In the genomic region with DNA sequence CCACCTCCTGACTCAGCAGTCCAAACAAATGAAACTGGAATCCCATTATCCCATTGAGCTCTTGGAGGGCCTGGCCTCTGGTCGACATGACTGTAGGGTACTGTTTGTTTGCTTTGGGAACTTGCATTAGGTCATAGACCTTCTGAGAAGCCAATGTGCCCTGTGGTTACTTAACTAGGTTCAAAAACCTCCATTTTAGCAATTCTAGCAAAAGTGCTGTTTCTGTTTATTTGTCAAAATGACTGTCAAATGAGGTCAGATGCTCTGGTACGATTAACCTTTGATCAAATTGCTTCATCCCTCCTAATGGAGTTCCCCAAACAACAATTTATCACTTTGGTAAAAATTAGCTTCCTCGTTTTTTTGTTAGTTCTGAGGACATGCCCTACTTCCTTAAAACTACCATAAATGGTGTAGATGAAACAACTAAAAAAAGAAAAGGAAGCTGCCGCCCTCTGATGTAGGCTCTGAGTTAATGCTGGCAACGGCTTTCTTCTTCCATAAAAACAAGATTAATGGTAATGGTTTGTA, we compare ENCODE assay signal across 8 mouse cellular contexts. TPM values are rescaled to one million over a fixed set of nuclear protein-coding genes. Genes with fewer than 3 reads are reported as not detected.
A peak's percentile ranks its signal among the peaks of the same experiment; 100 is the strongest.
DNase-seq lines count a peak whose midpoint lies in the region; ATAC-seq and TF ChIP-seq lines count a peak whose summit lies in the region.

No protein-coding gene starts in this region.

- peak overlapping the region; percentile 46; the same call in 1 of the 2 replicates for H3K9ac ChIP-seq in hindbrain, embryonic 13.5 days
- no peak overlapping the region for H3K9ac ChIP-seq in hindbrain, embryonic 16.5 days (ENCODE audit: low read depth, low read length)
- no peak overlapping the region for H3K9ac ChIP-seq in forebrain, embryonic 16.5 days (replicated peaks; ENCODE audit: low read depth, low read length)

- H3K4me3 ChIP-seq in hindbrain, embryonic 13.5 days, result no peak overlapping the region
- no peak overlapping the region for H3K4me3 ChIP-seq in hindbrain, embryonic 16.5 days (ENCODE audit: low read length)
- H3K4me3 ChIP-seq in brown adipose tissue, adult 24 weeks (ENCODE audit: insufficient read depth, low read depth, low read length), result no peak overlapping the region
- H3K4me3 ChIP-seq in small intestine, adult 2 months (ENCODE audit: low read depth, low read length), result no peak overlapping the region
- no peak overlapping the region for H3K4me3 ChIP-seq in forebrain, embryonic 16.5 days (replicated peaks; ENCODE audit: low read length)

- no peaks in the 10 kb centered on the region for H3K9me3 ChIP-seq in hindbrain, embryonic 13.5 days
- H3K9me3 ChIP-seq in hindbrain, embryonic 16.5 days (ENCODE audit: control insufficient read depth, low read length), result no peaks in the 10 kb centered on the region
- H3K9me3 ChIP-seq in forebrain, embryonic 16.5 days (ENCODE audit: control insufficient read depth, low read length), result no peaks in the 10 kb centered on the region

- H3K27me3 ChIP-seq in hindbrain, embryonic 13.5 days, result no peaks in the 10 kb centered on the region
- H3K27me3 ChIP-seq in hindbrain, embryonic 16.5 days (replicated peaks; ENCODE audit: control insufficient read depth, insufficient read depth, low read length), result no peaks in the 10 kb centered on the region
- no peaks in the 10 kb centered on the region for H3K27me3 ChIP-seq in small intestine, adult 2 months (ENCODE audit: control insufficient read depth, insufficient read depth, low read length)
- no peaks in the 10 kb centered on the region for H3K27me3 ChIP-seq in forebrain, embryonic 16.5 days (replicated peaks; ENCODE audit: control insufficient read depth, insufficient read depth, low read length)

- no peak for TF ChIP-seq POLR2A in small intestine, adult 2 months (IDR thresholded peaks at IDR 0.05; ENCODE audit: low read depth, low read length)

- ATAC-seq in hindbrain, embryonic 13.5 days (ENCODE audit: low FRiP score), result no peak
- ATAC-seq in hindbrain, embryonic 16.5 days, result no peak
- no peak for ATAC-seq in forebrain, embryonic 16.5 days

- H3K27ac ChIP-seq in hindbrain, embryonic 13.5 days, result no peak overlapping the region
- H3K27ac ChIP-seq in hindbrain, embryonic 16.5 days (ENCODE audit: low read depth, low read length), result no peak overlapping the region
- H3K27ac ChIP-seq in brown adipose tissue, adult 24 weeks (replicated peaks; ENCODE audit: low read depth, low read length), result peak overlapping the region; percentile 88
- H3K27ac ChIP-seq in small intestine, adult 2 months (ENCODE audit: insufficient read depth, low read depth, low read length), result peak overlapping the region; percentile 98
- no peak overlapping the region for H3K27ac ChIP-seq in forebrain, embryonic 16.5 days (ENCODE audit: low read length)

- TF ChIP-seq CTCF in small intestine, adult 2 months (IDR thresholded peaks at IDR 0.05; ENCODE audit: extremely low read depth, insufficient read length, insufficient replicate concordance, low read depth, low read length), result no peak

- DNase-seq in large intestine, adult 2 months (ENCODE audit: low read depth, low spot score), result peak; percentile 18
- DNase-seq in ovary, postnatal 10 days (ENCODE audit: low spot score), result no peak
- no peak for DNase-seq in left cerebral cortex, postnatal 36 days (ENCODE audit: low spot score in 2 of 2)

- H3K4me1 ChIP-seq in hindbrain, embryonic 13.5 days (replicated peaks), result peaks cover 38% of the 10 kb centered on the region
- H3K4me1 ChIP-seq in hindbrain, embryonic 16.5 days (ENCODE audit: control insufficient read depth, insufficient read depth, low read depth, low read length), result peaks cover 12% of the 10 kb centered on the region
- peaks cover 10% of the 10 kb centered on the region for H3K4me1 ChIP-seq in brown adipose tissue, adult 24 weeks (ENCODE audit: control insufficient read depth, insufficient read depth, insufficient read length, low read length)
- peaks cover 30% of the 10 kb centered on the region; the same call in 1 of the 2 replicates for H3K4me1 ChIP-seq in small intestine, adult 2 months (ENCODE audit: control insufficient read depth, insufficient read depth, insufficient read length, low read length)
- H3K4me1 ChIP-seq in forebrain, embryonic 16.5 days (replicated peaks; ENCODE audit: control insufficient read depth, insufficient read depth, low read length), result peaks cover 25% of the 10 kb centered on the region

- H3K4me2 ChIP-seq in hindbrain, embryonic 13.5 days, result no peak overlapping the region
- no peak overlapping the region for H3K4me2 ChIP-seq in hindbrain, embryonic 16.5 days (ENCODE audit: low read length)
- no peak overlapping the region for H3K4me2 ChIP-seq in forebrain, embryonic 16.5 days (ENCODE audit: low read length)

- intact Hi-C loops in left cerebral cortex, postnatal 36 days (cut with DNase I), result no loop called here

- 55% methylated on average over 5 of the region's 5 CpGs for WGBS in hindbrain, embryonic 13.5 days
- WGBS in hindbrain, embryonic 16.5 days, result 46% methylated on average over 5 of the region's 5 CpGs
- 4% methylated on average over 5 of the region's 5 CpGs for WGBS in large intestine, adult 2 months
- WGBS in small intestine, adult 2 months, result 3% methylated on average over 5 of the region's 5 CpGs
- WGBS in forebrain, embryonic 16.5 days, result 58% methylated on average over 5 of the region's 5 CpGs

- no peaks in the 10 kb centered on the region for H3K36me3 ChIP-seq in hindbrain, embryonic 13.5 days
- H3K36me3 ChIP-seq in hindbrain, embryonic 16.5 days (ENCODE audit: control insufficient read depth, insufficient read depth, low read length), result no peaks in the 10 kb centered on the region
- peaks cover 3% of the 10 kb centered on the region for H3K36me3 ChIP-seq in small intestine, adult 2 months (ENCODE audit: control insufficient read depth, insufficient read depth, low read length)
- H3K36me3 ChIP-seq in forebrain, embryonic 16.5 days (ENCODE audit: control insufficient read depth, insufficient read depth), result no peaks in the 10 kb centered on the region

RNA-seq across cellular contexts. Expression of a gene that starts 3.7 kb away (rescaled TPM):
- 503 and 518 TPM in 2 replicates for polyA plus RNA-seq in hindbrain, embryonic 13.5 days (2015; fragmentation: Nextera tagmentation; extraction: Ambion mirVana)
- 451 and 453 TPM in 2 replicates for polyA plus RNA-seq in hindbrain, embryonic 16.5 days (2015; fragmentation: Nextera tagmentation; extraction: Ambion mirVana)
- 770 and 989 TPM in 2 replicates for polyA plus RNA-seq in brown adipose tissue, adult 24 weeks (2012; ENCODE audit: insufficient read depth, insufficient read length, missing spikeins)
- 641 and 1,038 TPM in 2 replicates for polyA plus RNA-seq in large intestine, adult 2 months (2012; rRNA removed)
- polyA plus RNA-seq in small intestine, adult 2 months (2012; rRNA removed), result 1,021 and 1,249 TPM in 2 replicates
- 369 and 398 TPM in 2 replicates for polyA plus RNA-seq in forebrain, embryonic 16.5 days (2015; fragmentation: Nextera tagmentation; extraction: Ambion mirVana)
- 100 to 1,000 TPM; 105 to 110 TPM for total RNA-seq in left cerebral cortex, postnatal 36 days (2021)

RNA-seq across cellular contexts. Expression of a gene that starts 5.3 kb away (rescaled TPM):
- 125 and 141 TPM in 2 replicates for polyA plus RNA-seq in hindbrain, embryonic 13.5 days (2015; fragmentation: Nextera tagmentation; extraction: Ambion mirVana)
- polyA plus RNA-seq in hindbrain, embryonic 16.5 days (2015; fragmentation: Nextera tagmentation; extraction: Ambion mirVana), result 116 and 127 TPM in 2 replicates
- polyA plus RNA-seq in brown adipose tissue, adult 24 weeks (2012; ENCODE audit: insufficient read depth, insufficient read length, missing spikeins), result 48.4 and 52.8 TPM in 2 replicates
- 57.7 and 67.5 TPM in 2 replicates for polyA plus RNA-seq in large intestine, adult 2 months (2012; rRNA removed)
- polyA plus RNA-seq in small intestine, adult 2 months (2012; rRNA removed), result 26.6 and 66.3 TPM in 2 replicates
- 146 and 163 TPM in 2 replicates for polyA plus RNA-seq in forebrain, embryonic 16.5 days (2015; fragmentation: Nextera tagmentation; extraction: Ambion mirVana)
- total RNA-seq in left cerebral cortex, postnatal 36 days (2021), result 100 to 1,000 TPM in 1 of 2 experiments, 10 to 100 TPM in 1; 99.3 to 122 TPM

RNA-seq across cellular contexts. Expression of a gene that starts 36.4 kb away (rescaled TPM):
- 55.0 and 63.3 TPM in 2 replicates for polyA plus RNA-seq in hindbrain, embryonic 13.5 days (2015; fragmentation: Nextera tagmentation; extraction: Ambion mirVana)
- polyA plus RNA-seq in hindbrain, embryonic 16.5 days (2015; fragmentation: Nextera tagmentation; extraction: Ambion mirVana), result 51.6 and 57.2 TPM in 2 replicates
- polyA plus RNA-seq in brown adipose tissue, adult 24 weeks (2012; ENCODE audit: insufficient read depth, insufficient read length, missing spikeins), result 24.2 and 32.4 TPM in 2 replicates
- 45.9 and 48.1 TPM in 2 replicates for polyA plus RNA-seq in large intestine, adult 2 months (2012; rRNA removed)
- 19.0 and 36.7 TPM in 2 replicates for polyA plus RNA-seq in small intestine, adult 2 months (2012; rRNA removed)
- 34.3 and 37.6 TPM in 2 replicates for polyA plus RNA-seq in forebrain, embryonic 16.5 days (2015; fragmentation: Nextera tagmentation; extraction: Ambion mirVana)
- total RNA-seq in left cerebral cortex, postnatal 36 days (2021), result 10 to 100 TPM; 29.2 to 41.4 TPM

RNA-seq across cellular contexts. Expression of a gene that starts 36.4 kb away (rescaled TPM):
- 279 and 287 TPM in 2 replicates for polyA plus RNA-seq in hindbrain, embryonic 13.5 days (2015; fragmentation: Nextera tagmentation; extraction: Ambion mirVana)
- polyA plus RNA-seq in hindbrain, embryonic 16.5 days (2015; fragmentation: Nextera tagmentation; extraction: Ambion mirVana), result 278 TPM in 2 replicates
- 299 and 302 TPM in 2 replicates for polyA plus RNA-seq in brown adipose tissue, adult 24 weeks (2012; ENCODE audit: insufficient read depth, insufficient read length, missing spikeins)
- polyA plus RNA-seq in large intestine, adult 2 months (2012; rRNA removed), result 130 and 145 TPM in 2 replicates
- polyA plus RNA-seq in small intestine, adult 2 months (2012; rRNA removed), result 30.5 and 70.2 TPM in 2 replicates
- polyA plus RNA-seq in forebrain, embryonic 16.5 days (2015; fragmentation: Nextera tagmentation; extraction: Ambion mirVana), result 282 and 351 TPM in 2 replicates
- 100 to 1,000 TPM; 160 to 176 TPM for total RNA-seq in left cerebral cortex, postnatal 36 days (2021)

RNA-seq across cellular contexts. Expression of a gene that starts 45.7 kb away (rescaled TPM):
- 32.1 and 33.3 TPM in 2 replicates for polyA plus RNA-seq in hindbrain, embryonic 13.5 days (2015; fragmentation: Nextera tagmentation; extraction: Ambion mirVana)
- polyA plus RNA-seq in hindbrain, embryonic 16.5 days (2015; fragmentation: Nextera tagmentation; extraction: Ambion mirVana), result 23.3 and 26.3 TPM in 2 replicates
- 2.0 and 2.8 TPM in 2 replicates for polyA plus RNA-seq in brown adipose tissue, adult 24 weeks (2012; ENCODE audit: insufficient read depth, insufficient read length, missing spikeins)
- polyA plus RNA-seq in large intestine, adult 2 months (2012; rRNA removed), result 2.3 and 3.4 TPM in 2 replicates
- 1.4 and 1.9 TPM in 2 replicates for polyA plus RNA-seq in small intestine, adult 2 months (2012; rRNA removed)
- polyA plus RNA-seq in forebrain, embryonic 16.5 days (2015; fragmentation: Nextera tagmentation; extraction: Ambion mirVana), result 22.3 and 23.8 TPM in 2 replicates
- 10 to 100 TPM; 29.5 to 34.0 TPM for total RNA-seq in left cerebral cortex, postnatal 36 days (2021)

Comparison
In these comparisons a context has a peak if more than half of its experiments do, and no peak if none do; other contexts are left out.
1. H3K27ac ChIP-seq: peak in brown adipose tissue, adult 24 weeks (single experiment) and small intestine, adult 2 months (single experiment); none in hindbrain, embryonic 13.5 days (single experiment), hindbrain, embryonic 16.5 days (single experiment) and forebrain, embryonic 16.5 days (single experiment).